Mouse (Mus musculus) midbrain, embryonic 16.5 days (tissue): ENCODE results near the gene Lrp1. TPM values are rescaled to one million over a fixed set of nuclear protein-coding genes. Genes with fewer than 3 reads are reported as not detected.

Experiments
- ATAC-seq: fragments of 200-750 bp; cut with Nextera tagmentation; 2 replicates; pipeline ENCODE4 v1.8.0; 2017; ENCODE audit warnings: moderate TSS enrichment
- H3K27ac ChIP-seq: fragments of 300-500 bp; sonication (generic); 2 replicates; pipeline ENCODE4 v1.5.1; 2014; ENCODE audit warnings: mild to moderate bottlenecking, low read length, mixed read lengths
- H3K27me3 ChIP-seq: fragments of 300-500 bp; sonication (generic); 2 replicates; pipeline ENCODE4 v1.6.1; 2014; ENCODE audit warnings: low read depth, low read length, mixed read lengths; ENCODE audit not compliant: control insufficient read depth, insufficient read depth
- H3K36me3 ChIP-seq: fragments of 300-500 bp; sonication (generic); 2 replicates; pipeline ENCODE4 v1.6.1; 2014; ENCODE audit warnings: mild to moderate bottlenecking, low read length, moderate library complexity, mixed read lengths; ENCODE audit not compliant: control insufficient read depth, insufficient read depth
- H3K4me1 ChIP-seq: fragments of 300-500 bp; sonication (generic); 2 replicates; pipeline ENCODE4 v1.6.1; 2014; ENCODE audit warnings: mild to moderate bottlenecking, low read length, mixed read lengths; ENCODE audit not compliant: control insufficient read depth, insufficient read depth
- H3K4me2 ChIP-seq: fragments of 300-500 bp; sonication (generic); 2 replicates; pipeline ENCODE4 v1.6.1; 2014; ENCODE audit warnings: mild to moderate bottlenecking, low read length, mixed read lengths
- H3K4me3 ChIP-seq: fragments of 300-500 bp; sonication (generic); 2 replicates; pipeline ENCODE4 v1.5.1; 2014; ENCODE audit warnings: low read depth, mild to moderate bottlenecking, low read length, moderate library complexity, mixed read lengths
- H3K9ac ChIP-seq: fragments of 300-500 bp; sonication (generic); 2 replicates; pipeline ENCODE4 v1.6.1; 2014; ENCODE audit warnings: low read depth, low read length, mixed read lengths
- H3K9me3 ChIP-seq: fragments of 300-500 bp; sonication (generic); replicated peaks from 2 replicates; pipeline ENCODE4 v1.6.1; 2014; ENCODE audit warnings: mild to moderate bottlenecking, low read length, mixed read lengths; ENCODE audit not compliant: control insufficient read depth, poor library complexity, severe bottlenecking
- WGBS: fragments of 180-500 bp; shearing (Covaris S2); extraction: QIAGEN DNeasy Blood & Tissue Kit; methylation state at CpG from one replicate; pipeline ENCODE4 v1.1.7; 2014; 5-methylcytosine and 5-hydroxymethylcytosine counted together
- polyA plus RNA-seq: library from polyadenylated mRNA; unstranded; fragments of >200 nt; fragmentation: Nextera tagmentation; extraction: Ambion mirVana; gene quantifications from 2 replicates; pipeline ENCODE4 v1.2.1, GENCODE M21; 2015

The Lrp1 gene
- polyA plus RNA-seq, 1 experiment from 2014 or later = 110 TPM

DNA sequence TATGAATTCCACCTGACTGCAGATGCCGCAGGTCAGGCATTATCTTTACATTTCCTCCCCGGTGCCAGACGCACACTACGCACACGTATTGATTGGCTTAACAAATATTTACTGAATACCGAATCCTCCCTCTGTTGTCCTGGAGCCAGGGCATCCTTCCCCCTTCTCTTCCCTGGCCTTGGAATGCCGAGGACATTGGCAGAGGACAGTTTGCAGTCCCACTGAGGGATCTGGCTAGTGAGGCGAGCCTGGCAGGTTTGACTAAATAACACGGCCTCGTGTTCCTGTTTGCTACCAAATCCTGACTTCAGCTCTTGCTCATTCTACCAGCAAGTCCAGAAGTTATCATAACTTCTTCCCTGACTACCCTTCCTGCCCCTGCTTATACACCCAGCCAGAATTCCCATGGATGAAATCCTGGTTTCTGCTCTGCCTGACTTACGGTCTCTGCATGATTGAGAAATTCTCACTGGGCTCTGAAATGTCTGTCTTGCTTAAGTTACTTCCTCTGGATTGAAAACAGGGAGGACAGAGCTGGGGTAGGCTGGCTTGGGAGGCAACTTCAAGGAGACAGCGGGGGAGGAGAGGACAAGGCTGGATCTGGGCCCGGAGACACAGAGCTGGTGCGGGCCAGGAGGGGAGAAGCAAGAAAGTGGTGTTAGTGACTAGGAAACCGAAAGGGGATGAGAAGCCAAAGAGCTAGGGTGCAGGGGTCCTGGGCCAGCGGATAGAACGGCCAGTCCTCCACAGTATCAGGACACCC, 21.0 kb downstream of the Lrp1 start:
- Histone ChIP-seq H3K4me1 (peaks cover 4% of the 10 kb centered on the region; the same call in 1 of the 2 replicates), H3K9ac (no peak overlapping the region), H3K9me3 (no peaks in the 10 kb centered on the region), H3K36me3 (peaks cover 28% of the 10 kb centered on the region), H3K27ac (peak overlapping the region; percentile 48; the same call in 1 of the 2 replicates), H3K4me2 (no peak overlapping the region), H3K4me3 (no peak overlapping the region), H3K27me3 (no peaks in the 10 kb centered on the region)
- ATAC-seq = no peak; the same call in 1 of the 2 replicates
- WGBS = 61% methylated on average over 17 of the region's 17 CpGs

DNA sequence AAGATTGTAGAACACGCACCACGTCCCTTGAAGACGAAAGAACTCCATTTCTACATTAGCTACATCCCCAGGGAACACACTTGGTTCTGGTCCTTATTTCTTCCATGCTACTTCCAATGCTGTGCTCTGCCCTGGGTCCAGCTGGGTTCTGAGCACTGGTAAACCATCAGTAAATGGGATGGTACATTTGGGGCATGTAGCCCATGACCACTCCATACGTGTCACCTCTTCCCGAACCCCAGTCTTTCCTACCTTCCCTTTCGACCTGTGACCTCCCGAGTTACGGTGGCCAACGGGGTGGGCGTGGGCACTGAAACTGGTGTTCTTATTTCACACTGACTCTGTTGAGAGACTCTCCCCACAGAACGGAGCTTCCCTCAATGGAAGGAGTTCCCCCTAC, 21.7 kb downstream of the Lrp1 start:
- H3K27ac ChIP-seq = no peak overlapping the region; the same call in 1 of the 2 replicates
- no peak overlapping the region for H3K9ac ChIP-seq
- H3K4me3 ChIP-seq = no peak overlapping the region
- H3K36me3 ChIP-seq = peaks cover 28% of the 10 kb centered on the region
- H3K9me3 ChIP-seq = no peaks in the 10 kb centered on the region
- H3K27me3 ChIP-seq = no peaks in the 10 kb centered on the region
- H3K4me1 ChIP-seq = peaks cover 4% of the 10 kb centered on the region; the same call in 1 of the 2 replicates
- no peak overlapping the region for H3K4me2 ChIP-seq
- WGBS = 86% methylated on average over 11 of the region's 11 CpGs
- no peak for ATAC-seq

DNA sequence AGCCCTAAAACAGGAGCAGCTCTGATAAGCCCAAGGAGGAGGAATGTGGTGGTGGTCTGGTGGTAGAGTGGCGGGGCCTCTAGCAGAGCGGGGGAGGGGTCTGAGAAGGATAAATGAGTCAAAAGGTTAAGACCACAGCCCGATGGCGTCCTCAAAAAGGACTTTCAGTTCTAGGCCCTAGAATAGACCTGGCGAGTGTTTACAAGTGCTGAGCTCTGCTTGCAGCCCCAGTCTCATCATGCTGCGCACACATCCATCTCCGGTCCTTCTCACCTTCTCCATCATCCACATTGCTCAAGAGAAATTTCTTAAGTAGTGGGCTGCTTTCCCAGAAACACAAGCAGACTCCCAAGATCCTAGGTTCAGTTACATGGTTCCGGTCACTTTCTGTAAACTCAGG, 22.3 kb downstream of the Lrp1 start:
- H3K4me2 ChIP-seq = no peak overlapping the region
- H3K36me3 ChIP-seq = peaks cover 23% of the 10 kb centered on the region
- no peak overlapping the region for H3K4me3 ChIP-seq
- H3K27ac ChIP-seq = no peak overlapping the region
- no peaks in the 10 kb centered on the region for H3K9me3 ChIP-seq
- H3K27me3 ChIP-seq = no peaks in the 10 kb centered on the region
- ATAC-seq = no peak
- H3K4me1 ChIP-seq = peaks cover 4% of the 10 kb centered on the region; the same call in 1 of the 2 replicates
- WGBS = 66% methylated on average over 8 of the region's 8 CpGs
- no peak overlapping the region for H3K9ac ChIP-seq

DNA sequence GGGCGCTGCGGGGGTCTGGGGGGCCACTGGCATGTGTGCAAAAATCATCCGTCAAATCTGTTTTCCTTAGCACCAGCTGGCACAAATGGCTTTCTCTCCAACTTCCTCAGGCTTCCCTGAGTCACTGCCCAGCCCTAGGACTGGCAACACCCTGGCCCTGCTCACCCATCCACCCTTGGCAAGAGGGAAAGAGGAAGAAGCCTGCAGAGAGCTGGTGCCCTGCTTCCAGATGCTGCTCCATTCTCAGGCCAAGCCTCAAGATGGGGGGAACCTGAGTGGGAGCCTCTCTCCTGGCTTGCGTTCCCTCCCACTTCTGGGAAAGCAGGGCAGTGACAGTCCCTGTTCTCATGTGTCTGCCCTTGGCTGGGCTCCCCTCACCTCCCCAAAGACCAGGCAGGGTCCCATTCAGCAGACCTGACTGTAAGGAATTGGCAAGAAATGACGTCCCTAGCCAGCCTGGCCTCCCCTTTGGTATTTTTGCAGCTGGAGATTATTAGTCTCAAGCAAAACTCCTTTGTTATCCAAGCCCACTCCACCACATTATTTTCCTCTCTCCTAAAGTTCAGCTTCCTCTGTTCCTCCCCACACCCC, 23.5 kb downstream of the Lrp1 start:
- no peaks in the 10 kb centered on the region for H3K27me3 ChIP-seq
- H3K36me3 ChIP-seq = peaks cover 28% of the 10 kb centered on the region
- H3K4me2 ChIP-seq = no peak overlapping the region
- WGBS = 74% methylated on average over 5 of the region's 5 CpGs
- no peak overlapping the region for H3K4me3 ChIP-seq
- H3K9ac ChIP-seq = no peak overlapping the region
- H3K9me3 ChIP-seq = no peaks in the 10 kb centered on the region
- H3K27ac ChIP-seq = no peak overlapping the region
- no peak for ATAC-seq
- H3K4me1 ChIP-seq = peaks cover 4% of the 10 kb centered on the region; the same call in 1 of the 2 replicates

DNA sequence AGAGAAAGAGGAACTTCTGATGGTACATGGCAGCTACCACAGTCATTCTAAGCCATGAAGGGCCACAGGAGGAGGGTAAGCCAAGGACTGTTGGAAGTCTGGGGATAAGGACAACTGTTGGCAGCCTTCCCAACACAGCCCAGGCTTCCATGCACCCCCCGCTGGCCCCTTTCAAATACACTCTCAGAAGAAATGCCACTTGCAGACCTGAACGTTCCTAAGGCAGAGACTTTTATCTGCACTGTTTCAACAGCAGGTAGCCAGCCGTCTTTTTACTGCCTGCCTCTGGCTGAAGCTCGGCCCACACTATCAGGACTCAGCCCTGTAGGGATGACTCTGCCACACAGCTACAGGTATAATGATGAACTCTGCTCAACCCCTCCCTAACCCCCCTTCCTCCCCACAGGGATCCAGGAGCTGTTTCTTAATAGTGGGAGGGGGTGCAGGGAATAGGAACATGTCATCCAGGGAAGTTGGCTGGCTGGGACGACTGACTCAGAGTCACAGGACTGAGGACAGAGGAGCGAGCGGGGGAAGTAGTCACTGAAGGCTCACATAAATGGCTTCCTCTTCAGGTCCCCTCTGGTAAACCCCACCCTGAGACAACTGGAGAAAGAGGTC, 24.5 kb downstream of the Lrp1 start:
- H3K27ac ChIP-seq = peak overlapping the region; percentile 48; the same call in 1 of the 2 replicates
- H3K4me2 ChIP-seq = no peak overlapping the region
- no peak overlapping the region for H3K9ac ChIP-seq
- no peak overlapping the region for H3K4me3 ChIP-seq
- H3K9me3 ChIP-seq = no peaks in the 10 kb centered on the region
- H3K27me3 ChIP-seq = no peaks in the 10 kb centered on the region
- 53% methylated on average over 7 of the region's 7 CpGs for WGBS
- ATAC-seq = no peak
- peaks cover 36% of the 10 kb centered on the region for H3K36me3 ChIP-seq
- peaks cover 4% of the 10 kb centered on the region; the same call in 1 of the 2 replicates for H3K4me1 ChIP-seq

DNA sequence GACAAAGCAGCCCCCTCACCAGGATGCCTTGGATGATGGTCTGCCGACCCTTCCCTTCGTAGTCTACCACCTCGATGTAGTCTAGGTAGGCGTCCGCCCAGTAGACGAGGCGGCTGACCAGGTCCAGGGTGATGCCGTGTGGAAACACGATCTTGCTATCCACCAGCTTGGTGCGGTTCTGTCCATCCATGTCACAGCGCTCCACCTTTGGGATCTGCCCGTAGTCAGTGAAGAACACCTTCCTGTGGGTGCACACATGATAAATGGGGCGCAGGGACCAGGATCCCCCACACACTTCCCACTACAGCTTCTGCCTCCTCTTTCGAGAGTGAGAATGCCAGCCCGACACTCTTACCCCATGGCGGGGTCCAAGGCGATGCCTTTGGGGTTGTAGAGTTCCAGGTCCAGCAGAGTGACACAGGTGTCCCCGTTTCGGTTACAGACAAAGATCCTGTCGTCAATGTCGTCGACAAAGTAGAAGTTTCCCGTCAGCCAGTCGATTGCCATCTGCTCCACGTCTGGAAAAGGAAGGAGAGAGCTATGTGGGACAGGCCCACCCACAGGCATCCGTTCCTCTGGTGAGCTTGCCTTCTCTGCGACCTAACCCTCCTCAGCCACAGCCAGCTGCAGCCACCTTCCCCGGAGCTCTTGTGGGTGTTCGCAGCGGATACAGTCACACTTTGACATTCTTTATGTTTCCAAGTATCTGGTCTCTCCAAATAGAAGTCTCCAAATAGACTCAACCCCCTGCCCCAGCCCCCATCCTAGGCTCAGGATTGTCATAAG, 25.8 kb downstream of the Lrp1 start:
- no peak overlapping the region for H3K27ac ChIP-seq
- H3K36me3 ChIP-seq = peaks cover 48% of the 10 kb centered on the region
- H3K9me3 ChIP-seq = no peaks in the 10 kb centered on the region
- H3K9ac ChIP-seq = no peak overlapping the region
- H3K4me1 ChIP-seq = peaks cover 4% of the 10 kb centered on the region; the same call in 1 of the 2 replicates
- H3K4me3 ChIP-seq = no peak overlapping the region
- no peak overlapping the region for H3K4me2 ChIP-seq
- WGBS = 94% methylated on average over 30 of the region's 30 CpGs
- no peak for ATAC-seq
- no peaks in the 10 kb centered on the region for H3K27me3 ChIP-seq

DNA sequence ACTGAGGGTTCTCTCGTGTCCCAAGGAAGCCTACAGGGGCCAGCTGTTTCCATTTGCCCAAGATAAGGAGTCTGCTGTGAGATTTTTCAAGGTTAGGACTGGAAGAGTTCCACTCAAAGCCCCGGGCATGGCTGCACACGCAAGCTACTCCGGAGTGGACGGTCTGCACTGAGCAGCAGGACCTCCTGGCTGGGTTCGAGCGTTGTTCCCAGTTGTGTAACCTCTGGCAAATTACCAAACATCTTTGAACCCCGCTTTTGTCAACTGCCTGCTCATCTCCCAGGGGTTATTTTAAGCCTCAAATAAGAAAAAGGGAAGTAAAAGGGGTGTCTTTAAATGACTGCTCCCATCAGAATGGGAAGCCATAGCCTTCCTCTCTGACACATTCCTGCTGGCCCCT, 26.5 kb downstream of the Lrp1 start:
- ATAC-seq = no peak
- Histone ChIP-seq H3K9me3 (no peaks in the 10 kb centered on the region), H3K4me3 (no peak overlapping the region), H3K4me2 (no peak overlapping the region), H3K27ac (no peak overlapping the region), H3K27me3 (no peaks in the 10 kb centered on the region), H3K36me3 (peaks cover 53% of the 10 kb centered on the region), H3K4me1 (peaks cover 4% of the 10 kb centered on the region; the same call in 1 of the 2 replicates), H3K9ac (no peak overlapping the region)
- 88% methylated on average over 8 of the region's 8 CpGs for WGBS

DNA sequence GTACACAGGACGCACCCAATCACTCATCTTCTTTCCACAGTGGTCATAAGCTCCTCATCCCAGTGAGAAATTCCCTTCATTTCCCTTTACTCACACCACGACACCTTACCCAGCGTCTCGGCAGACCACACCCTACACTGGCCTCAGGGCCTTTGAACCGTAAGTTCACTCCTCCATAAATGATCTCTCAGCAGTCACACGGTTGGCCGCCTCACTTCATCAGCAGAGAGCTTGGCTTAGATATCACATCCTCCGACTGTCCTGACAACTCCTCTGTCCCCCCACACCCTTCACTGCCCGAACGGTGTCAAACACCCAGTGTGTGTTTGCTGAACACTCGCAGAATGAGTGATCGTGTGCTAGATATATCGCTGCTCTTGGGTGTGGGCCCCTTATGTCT, 28.1 kb downstream of the Lrp1 start:
- Histone ChIP-seq H3K36me3 (peaks cover 59% of the 10 kb centered on the region), H3K4me3 (no peak overlapping the region), H3K4me2 (no peak overlapping the region), H3K9ac (no peak overlapping the region), H3K9me3 (no peaks in the 10 kb centered on the region), H3K27me3 (no peaks in the 10 kb centered on the region), H3K27ac (no peak overlapping the region), H3K4me1 (peaks cover 4% of the 10 kb centered on the region; the same call in 1 of the 2 replicates)
- ATAC-seq = no peak
- 93% methylated on average over 13 of the region's 13 CpGs for WGBS
